Mouse (Mus musculus): ENCODE measurements around the gene Cyb5rl.

Gene Cyb5rl

DNA sequence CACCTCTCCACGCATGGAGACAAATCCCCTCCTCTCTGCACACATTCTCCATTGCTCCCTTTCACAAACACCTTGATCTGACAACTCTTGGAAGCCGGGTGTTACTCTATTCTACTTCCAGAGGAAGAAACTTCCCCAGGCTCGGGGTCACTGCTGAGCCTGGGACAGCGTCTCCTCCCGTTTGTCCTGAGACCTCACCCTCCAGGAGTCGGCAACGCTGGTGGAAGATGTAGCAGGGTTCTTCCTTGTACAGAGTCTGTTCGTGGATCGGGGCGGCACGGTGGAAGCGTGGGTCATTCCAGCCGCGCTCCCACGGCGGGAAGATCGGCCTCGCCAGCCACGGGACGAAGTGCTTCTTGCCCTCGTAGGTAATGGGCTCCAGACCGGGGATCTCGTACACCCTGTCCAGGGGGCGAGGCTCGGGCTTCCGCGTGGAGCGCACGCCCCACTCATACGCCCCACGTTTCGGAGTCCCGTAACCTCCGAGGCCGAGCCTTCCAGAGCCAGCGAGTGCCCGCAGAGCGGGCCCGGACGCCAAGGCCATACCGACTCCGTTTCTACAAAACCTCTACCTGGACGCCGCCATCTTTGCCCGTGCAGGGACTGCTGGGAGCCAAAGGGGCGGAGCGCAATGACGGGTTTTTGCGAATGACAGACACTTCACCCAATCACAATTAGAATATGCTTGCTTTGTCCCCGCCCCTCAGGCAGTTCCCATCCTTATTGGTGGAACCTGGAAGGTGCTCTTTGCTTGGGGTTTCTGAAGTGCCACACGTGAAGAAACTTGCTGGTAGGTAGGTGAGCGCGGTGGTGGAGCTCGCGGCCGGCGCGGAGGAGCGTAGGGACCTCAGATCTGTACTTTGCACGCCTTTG is at the start of gene Cyb5rl, which contains the start of gene Mrpl37:
TSS of gene Cyb5rl (plus strand) at position 737 of the 873 bp plus-strand sequence.
TSS of gene Mrpl37 (minus strand) at position 617 of the 873 bp plus-strand sequence.
- DNase-seq (ENCODE audit: low spot score in 2 of 2) = peak; percentile 97

DNA sequence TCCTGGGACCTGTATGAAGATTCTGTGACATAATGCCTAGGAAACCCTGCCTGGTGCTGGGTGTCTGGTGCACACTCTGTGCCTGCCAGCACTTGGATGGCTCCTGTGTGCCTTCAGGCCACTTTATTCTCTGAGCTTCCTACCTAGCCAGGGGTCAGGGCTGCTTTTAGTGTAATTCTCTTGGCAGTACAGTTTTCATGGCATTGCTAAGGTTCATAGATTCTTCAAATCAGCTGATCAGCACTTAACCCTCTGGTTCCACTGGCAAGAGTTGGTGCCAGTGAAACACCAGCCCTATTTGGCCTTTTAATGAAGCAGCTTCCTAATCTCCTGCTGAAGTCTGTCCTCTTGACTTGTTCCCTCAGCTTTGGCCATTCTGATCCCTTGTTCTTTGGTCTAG is 49.5 kb upstream of the Cyb5rl start:
- DNase-seq (ENCODE audit: low spot score in 2 of 2) = no peak

DNA sequence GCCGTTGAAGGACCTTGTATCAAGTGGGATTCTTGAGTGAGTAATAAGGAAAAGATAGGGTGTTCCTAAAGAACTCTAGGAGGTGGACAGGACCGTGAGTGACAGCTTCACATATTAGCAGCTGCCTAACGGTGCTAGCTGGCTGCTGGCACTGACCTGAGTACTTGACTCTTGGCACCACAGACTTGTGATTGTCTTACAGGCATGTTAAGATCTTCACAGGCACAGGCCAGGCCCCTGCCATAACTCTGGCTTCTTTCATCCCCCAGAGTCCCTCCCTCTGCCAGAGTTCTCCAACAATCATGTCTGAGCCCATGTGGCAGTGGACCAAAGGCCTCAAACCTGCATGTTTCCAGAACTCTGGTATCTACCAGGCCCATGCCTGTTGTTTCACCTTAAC is 48.3 kb upstream of the Cyb5rl start:
- no peak for DNase-seq (ENCODE audit: low spot score in 2 of 2)

DNA sequence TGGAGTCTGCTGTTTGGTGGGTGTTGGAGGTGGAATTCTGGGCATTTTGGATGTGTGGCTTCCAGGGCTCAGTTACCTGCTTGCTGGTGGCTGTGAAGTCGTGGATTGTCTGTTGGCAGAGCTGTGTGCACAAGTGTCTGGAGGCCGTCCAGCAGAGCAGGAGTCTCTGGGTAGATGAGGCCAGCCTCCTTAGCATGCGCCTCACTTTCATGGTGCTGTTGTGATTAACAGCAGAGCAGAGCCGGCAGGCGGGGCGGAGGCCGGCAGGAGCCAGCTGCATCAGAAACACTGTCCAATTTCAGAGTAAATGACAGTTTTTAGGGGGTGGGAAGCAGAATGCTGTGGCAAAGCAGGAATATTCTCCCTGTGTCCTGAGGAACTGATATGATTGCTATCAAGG is 47.8 kb upstream of the Cyb5rl start:
- peak; percentile 49 to 70 for DNase-seq (ENCODE audit: low spot score in 2 of 2)

DNA sequence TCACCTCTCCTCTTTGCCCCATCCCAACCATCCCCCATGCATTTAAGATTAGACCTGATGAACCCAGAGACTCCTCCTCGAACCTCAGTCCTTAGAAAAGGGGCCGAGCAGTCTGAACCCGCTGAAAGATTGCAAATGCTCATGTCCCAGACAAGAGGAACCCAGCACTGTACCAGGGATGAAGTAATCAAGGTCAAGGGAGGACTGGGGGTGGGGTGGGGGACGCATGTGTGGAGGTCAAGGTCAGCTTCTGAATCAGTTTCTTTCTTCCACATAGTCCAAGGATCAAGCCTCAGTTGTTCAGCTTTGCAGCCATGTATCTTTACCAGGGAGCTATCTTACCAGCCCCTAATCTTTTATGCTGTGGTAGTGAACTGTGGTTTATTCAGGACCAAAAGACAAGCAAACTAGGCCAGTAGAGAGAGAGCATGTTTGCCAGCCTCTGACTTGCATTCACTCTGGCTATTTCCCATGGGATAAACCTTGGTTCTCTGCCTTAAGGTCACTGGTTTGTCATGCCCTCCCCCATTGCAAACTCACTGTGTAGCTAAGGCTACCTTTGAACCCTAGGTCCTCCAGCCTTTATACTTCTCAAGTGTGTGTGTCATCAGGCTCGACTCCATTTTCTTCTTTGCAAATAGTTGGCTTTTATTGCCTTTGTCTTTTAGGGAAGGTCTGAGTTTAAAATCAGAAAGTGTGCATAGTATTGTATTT is 46.3 kb upstream of the Cyb5rl start:
- no peak for DNase-seq (ENCODE audit: low spot score in 2 of 2)

DNA sequence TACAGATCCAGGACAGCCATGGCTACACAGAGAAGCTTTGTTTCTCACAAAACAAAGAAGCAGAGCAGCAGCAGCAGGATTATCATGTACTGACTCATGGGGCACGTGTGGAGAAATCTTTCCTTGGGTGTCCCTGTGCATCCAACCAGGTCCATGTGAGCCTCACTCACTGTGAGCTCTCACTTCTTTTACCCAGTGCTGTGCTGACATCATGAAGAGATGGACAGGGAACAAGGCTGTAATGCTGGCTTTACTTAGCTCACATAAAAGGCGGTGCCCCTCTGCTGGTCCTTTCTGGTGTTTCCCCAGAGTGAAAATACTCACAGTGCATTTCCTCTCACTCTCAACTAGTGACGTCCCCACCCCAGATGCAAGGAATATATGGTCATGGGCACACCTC is 45.3 kb upstream of the Cyb5rl start:
- no peak for DNase-seq (ENCODE audit: low spot score in 2 of 2)

DNA sequence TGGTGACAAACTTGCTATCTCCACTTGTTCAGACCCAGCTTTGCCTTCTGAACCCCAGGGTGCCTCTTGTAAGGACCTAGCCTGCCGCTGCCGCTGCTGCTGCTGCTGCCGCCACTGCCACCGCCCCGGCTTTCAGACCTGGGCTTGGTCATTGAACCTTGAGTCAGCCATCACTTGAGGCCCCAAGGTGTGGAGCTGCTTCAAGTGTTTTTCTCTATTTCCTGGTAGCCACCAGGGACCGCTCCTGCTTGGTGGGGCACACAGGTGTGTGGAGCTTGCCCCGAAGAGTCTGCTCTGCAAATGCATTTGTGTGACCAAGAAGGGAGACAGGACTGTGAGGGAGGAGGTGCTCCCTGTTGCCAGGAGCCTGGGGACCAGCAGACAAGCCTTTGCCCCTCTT is 41.9 kb upstream of the Cyb5rl start:
- no peak for DNase-seq (ENCODE audit: low spot score in 2 of 2)

DNA sequence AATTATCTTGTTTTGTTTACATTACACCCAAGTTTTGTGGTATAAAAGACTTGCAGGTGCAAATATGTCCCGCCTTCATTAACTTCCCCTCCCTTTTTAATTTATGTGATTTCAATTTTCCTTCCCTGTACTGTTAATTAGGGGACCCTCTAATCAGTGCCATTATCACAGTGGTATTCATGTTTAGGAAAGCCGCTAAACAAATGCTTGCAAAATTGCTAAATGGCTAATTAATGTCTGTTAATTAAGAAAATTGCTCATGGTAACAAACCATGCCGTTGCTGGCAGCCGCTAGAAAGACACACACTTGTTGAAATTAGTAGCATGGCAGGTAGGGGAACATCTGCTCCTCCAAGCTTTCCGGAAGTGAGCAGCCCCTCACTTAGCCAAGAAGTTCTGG is 41.4 kb upstream of the Cyb5rl start:
- no peak for DNase-seq (ENCODE audit: low spot score in 2 of 2)

DNA sequence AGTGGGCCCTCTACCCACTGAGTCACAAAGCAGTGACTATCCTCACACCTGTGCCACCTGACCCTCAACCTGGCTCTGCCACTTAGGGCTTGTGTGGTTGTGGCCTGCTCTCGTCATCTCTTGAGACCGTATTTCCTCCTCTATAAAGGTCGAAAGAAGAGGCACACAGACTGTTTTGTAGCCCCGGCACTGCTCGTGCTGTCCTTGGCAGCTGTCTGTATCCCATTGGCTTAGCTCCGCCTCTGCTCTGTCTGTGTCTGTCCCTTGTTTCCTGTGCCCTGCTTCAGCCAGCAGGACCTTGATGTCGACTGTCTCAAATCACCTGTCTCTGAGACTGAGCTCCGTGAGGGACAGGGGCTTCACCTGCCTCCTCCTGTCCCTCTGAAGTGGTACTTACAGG is 40.3 kb upstream of the Cyb5rl start:
- no peak for DNase-seq (ENCODE audit: low spot score in 2 of 2)

DNA sequence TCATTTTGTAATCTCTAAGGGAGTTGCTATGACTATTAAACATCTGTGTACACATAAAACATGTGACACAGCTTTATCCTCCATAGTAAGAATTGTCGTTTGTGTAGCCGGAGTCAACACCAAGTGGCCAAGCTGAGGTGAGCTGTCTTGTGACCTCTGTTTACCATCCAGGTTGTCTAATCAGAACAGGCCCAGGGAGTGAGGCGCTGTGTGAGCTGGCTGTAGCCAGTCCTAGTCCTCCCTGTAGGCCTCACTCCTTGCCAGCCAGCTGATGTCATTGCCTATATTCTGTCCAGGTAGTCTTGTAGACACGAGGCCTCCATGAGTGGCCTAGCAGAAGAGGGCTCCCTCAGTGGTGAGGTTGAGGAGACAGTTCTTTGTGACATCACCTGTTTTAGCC is 31.1 kb upstream of the Cyb5rl start:
- DNase-seq (ENCODE audit: low spot score in 2 of 2) = no peak

DNA sequence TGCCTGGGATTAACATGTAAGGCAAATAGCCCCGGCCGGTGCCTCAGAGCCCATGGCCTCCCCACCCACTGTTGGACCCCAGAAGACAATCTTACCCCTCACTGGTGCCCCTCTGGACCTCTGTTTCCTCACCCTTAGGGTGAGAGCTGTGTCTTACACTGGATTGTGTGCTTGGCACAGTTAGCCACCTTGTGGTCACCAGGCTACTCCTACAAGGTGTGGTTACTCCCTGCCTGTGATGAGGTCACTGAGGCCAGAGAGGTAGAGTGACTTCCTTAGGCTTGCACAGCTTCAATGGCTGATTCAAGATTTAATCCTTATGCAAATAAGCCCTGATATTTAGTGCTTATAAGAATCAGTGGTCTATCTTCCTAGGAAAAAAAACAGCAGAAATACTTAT is 29.8 kb upstream of the Cyb5rl start:
- no peak for DNase-seq (ENCODE audit: low spot score in 2 of 2)

DNA sequence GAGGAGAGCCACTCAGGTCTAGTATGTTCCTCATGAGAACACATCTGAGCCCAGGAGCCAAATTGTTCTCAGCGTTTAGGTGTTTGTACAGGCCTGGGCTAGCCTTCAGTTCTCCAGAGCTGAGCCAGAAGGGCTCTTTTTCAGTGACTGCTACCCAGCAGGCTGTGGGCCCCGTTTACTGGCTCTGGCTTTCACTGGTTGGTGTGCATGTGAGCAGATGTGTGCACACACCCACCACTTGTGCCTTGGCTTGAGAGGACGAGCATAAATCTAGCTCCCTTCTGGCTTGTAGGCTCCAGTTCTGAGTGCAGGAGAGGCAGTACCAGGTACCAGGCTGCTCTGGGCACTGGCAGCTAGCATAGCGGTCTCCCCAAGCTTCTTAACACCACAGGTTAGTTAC is 28.5 kb upstream of the Cyb5rl start:
- DNase-seq (ENCODE audit: low spot score in 2 of 2) = peak in 1 of 2 experiments; percentile 51

DNA sequence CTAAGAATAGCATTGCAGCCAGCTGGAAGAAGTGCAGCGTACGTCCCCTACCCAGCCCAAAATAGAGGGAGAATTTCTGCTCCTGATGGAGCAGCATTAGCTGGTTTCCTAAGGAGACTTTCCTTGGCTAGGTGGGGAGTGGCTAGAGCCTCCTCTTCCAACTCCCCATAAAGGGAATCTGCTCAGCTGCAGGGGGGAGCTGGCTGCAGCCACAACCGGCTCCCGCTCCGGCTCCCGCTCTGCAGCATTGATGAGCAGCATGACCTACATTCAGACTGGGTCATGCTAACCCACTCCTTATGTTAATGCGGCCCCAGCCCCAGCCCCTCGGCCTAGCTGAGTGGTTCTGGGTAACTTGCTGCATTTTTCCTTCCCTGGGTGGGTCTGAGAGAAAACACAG is 27.5 kb upstream of the Cyb5rl start:
- no peak for DNase-seq (ENCODE audit: low spot score in 2 of 2)

DNA sequence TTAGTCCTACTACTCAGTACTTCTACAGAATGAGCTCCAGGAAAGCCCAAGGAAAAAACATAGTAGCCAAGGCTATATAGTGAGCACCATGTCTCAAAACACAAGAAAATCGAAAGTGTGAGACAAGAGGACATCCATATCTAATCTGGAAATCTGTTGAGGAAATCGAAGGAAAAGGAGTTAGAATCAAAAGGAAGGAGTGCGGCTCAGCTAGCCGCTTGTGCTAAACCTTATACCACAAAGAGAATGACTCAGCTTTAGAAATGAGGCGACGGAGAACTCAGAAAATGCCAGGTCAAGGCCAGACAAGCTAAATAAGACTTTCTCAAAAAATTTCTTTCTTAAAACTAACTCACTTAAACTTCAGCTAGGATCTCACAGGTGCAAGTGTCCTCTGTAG is 24.5 kb upstream of the Cyb5rl start:
- DNase-seq (ENCODE audit: low spot score in 2 of 2) = no peak

DNA sequence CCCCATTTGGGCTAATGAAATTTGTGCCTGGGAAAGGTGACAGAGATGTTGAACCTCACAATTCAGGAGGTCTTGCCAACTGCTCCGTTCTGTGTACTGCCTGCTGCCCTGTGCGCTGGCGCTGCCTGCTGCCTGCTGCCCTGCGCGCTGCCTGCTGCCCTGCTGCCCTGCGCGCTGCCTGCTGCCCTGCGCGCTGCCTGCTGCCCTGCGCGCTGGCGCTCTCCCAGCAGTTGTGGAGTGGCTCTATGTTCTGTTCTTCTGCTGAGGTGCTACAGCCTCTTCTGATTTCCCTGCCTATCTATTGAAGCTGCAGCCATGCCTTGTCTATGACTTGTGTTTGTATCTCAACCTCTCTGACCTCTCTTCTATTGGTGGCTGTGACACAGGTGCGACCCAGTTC is 21.6 kb upstream of the Cyb5rl start:
- no peak for DNase-seq (ENCODE audit: low spot score in 2 of 2)

DNA sequence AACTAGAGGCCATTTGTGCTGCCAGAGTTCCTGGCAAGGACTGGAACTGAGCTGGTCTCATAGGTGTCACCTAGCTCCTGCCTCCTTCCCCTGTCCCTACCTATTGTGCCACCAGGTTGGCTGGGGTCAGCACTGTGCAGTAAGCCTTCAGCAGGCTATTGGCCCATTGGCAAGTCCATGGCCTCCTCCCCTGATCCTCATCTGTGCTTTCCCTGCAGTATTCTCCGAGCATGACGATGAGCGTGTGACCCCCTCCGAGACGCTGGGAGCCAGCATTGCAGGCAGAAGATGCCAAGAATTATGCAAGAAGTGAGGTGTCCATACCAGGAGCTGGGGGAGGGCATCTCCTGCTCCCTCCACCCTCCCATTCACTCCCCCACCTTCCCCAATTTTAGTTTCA is 19.0 kb upstream of the Cyb5rl start:
- DNase-seq (ENCODE audit: low spot score in 2 of 2) = peak in 1 of 2 experiments; percentile 37

DNA sequence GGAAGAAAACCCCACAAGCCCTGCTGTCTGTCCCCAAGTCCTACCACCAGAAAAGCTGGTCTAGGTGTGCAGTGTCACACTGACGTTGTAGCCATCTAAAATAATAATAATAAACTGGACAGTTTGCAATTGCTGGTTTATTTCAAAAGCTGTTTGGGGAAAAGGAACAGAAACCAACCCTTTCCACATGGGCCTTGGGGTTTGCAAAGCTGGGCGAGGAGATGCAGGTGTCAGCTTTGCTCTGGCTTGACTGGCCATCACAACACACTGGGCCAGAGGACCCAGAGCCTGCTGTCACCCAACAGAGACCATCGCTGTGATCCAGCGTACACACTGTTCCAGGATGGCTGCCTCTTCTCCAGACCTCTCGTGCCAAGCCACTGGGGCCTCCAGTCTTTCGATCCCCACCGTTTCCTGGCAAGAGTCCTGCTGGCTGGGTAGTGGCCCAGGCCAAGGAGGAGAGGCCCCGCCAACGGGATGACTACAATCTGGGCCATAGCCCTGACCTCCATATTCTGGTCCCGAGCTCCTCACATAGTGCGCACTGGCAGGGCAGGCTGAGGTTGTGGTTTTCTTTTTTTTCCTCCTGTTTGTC is 18.1 kb upstream of the Cyb5rl start:
- no peak for DNase-seq (ENCODE audit: low spot score in 2 of 2)

DNA sequence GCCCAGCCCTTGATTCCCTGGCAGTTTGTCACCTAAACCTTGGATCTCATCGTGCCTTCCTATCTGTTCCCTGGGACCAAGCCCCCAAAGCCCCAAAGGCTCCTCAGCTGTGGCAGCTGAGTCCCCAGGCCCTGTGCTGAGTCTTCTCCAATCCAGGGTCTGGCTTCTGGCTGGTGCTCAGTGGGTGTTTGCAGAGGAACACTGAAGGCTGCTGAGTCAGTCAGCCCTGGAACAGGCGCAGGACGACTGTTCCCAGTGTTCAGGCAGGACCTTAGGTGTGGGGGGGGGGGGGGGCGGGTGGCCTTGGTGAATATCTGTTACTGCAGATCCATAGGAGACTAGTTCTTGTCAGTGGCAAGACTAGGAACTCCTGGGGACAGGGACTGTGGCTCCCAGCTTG is 14.9 kb upstream of the Cyb5rl start:
- no peak for DNase-seq (ENCODE audit: low spot score in 2 of 2)

DNA sequence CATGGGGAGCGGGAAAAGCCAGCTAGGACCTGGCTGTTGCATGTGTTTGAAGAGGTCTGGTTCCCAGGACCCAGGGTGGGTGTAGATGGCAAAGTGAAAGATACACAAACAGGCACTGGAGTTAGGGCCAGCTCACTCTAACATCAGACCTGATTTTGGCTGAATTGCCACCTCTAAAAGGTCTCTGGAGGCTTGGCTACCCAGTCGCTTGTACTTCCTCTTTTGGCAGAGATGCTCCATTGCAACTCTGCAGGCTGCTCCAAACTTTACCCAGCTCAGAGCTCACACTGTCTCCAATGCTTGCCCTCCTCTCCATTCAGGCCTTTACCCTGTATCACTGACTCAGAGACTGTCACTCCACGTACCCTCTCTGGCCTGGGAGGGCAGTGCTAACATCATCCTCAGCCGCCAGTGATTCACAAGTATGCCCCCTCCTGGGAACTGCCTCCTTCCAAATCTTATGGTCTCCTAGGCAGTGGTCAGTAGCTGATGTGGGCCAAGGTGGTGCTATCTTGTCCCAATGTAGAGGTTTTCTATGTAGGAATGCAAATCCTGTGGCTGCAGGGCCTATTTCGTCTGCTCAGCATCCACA is 13.7 kb upstream of the Cyb5rl start:
- no peak for DNase-seq (ENCODE audit: low spot score in 2 of 2)

DNA sequence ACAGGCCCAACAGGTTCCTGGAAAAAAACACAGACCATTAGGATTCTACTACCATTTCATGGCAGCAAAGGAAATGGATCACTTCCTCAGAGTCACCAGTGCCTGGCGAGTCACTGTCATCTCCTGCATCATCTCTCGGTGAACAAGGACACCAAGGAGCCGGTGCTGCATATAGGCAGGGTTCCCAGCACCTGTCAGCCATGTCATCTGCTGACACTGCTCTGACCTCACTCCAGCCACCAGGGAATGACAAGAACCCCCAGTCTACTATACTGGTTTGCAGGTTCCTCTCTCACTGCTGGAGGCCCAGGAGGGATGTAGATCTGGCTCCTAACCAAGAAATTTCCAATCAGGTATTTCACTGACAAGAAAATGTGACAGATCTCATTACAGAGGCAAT is 10.7 kb upstream of the Cyb5rl start:
- DNase-seq (ENCODE audit: low spot score in 2 of 2) = no peak

DNA sequence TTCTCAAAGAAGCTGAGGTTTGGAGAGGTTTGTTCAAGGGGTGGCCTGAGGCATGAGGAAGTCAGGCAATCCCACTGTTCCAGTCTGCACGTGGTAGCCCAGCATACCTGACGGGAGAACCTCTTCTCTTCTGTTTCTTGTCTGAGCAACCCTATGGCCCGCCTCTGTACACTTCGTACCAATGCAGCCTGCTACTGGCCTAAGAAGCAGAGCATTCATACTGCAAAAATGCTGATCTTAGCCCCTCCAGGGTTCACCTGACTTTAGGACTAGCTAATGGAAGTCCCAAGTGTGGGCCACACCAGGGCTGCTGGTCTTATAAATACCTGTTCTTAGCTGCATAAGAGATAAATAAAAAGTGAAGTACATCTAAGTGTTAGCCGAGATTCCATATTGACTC is 8.4 kb upstream of the Cyb5rl start:
- DNase-seq (ENCODE audit: low spot score in 2 of 2) = no peak

DNA sequence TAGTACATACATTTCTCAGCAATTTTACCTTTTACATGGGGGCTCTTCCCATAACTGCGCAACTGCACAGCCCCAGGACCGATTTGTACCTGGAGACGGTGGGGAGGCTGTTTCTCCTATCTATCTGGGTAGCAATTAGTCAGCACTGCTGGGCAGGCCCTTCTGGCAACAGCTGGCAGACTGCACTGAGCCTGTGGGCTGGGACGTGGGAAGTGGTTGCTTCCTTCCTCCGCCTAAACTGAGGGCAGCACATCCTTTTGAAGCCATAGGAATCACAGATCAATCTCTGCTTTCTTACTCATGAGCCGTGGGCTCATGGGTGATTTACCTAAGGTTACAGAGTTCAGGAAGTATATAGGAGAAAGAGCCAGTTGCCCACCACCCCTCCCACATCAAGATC is 8.0 kb upstream of the Cyb5rl start:
- peak; percentile 39 to 59 for DNase-seq (ENCODE audit: low spot score in 2 of 2)
